Mouse (Mus musculus): Measurements from ENCODE around the gene Miga2.
"Not testable (repeated sequence)": the region's sequence is repeated elsewhere in the genome, so short reads cannot be mapped to it uniquely, and the experiment has no call there.

Gene Miga2

GRCm38 (mm10) chr2:30397986-30398512 is 34.0 kb downstream of the Miga2 start:
- no peak for DNase-seq (ENCODE audit: low spot score in 2 of 2)

- no peak for DNase-seq (ENCODE audit: low spot score in 2 of 2)
These were observed 35.4 kb downstream of the Miga2 start for GRCm38 (mm10) chr2:30399191-30400171.

GRCm38 (mm10) chr2:30401581-30401980 is 37.5 kb downstream of the Miga2 start:
- DNase-seq (ENCODE audit: low spot score in 2 of 2): no peak

- no peak for DNase-seq (ENCODE audit: low spot score in 2 of 2)
These were observed 38.4 kb downstream of the Miga2 start for GRCm38 (mm10) chr2:30402351-30402826.

- no peak for DNase-seq (ENCODE audit: low spot score in 2 of 2)
These were observed 38.8 kb downstream of the Miga2 start for GRCm38 (mm10) chr2:30402843-30403242.

GRCm38 (mm10) chr2:30403870-30404269 is 39.8 kb downstream of the Miga2 start:
- DNase-seq (ENCODE audit: low spot score in 2 of 2): no peak

GRCm38 (mm10) chr2:30407221-30407620 is 43.2 kb downstream of the Miga2 start:
- no peak for DNase-seq (ENCODE audit: low spot score in 2 of 2)

GRCm38 (mm10) chr2:30407778-30408177 is 43.7 kb downstream of the Miga2 start:
- DNase-seq (ENCODE audit: low spot score in 2 of 2): no peak

GRCm38 (mm10) chr2:30408452-30409100 is 44.5 kb downstream of the Miga2 start:
- no peak for DNase-seq (ENCODE audit: low spot score in 2 of 2)

- no peak for DNase-seq (ENCODE audit: low spot score in 2 of 2)
These were observed 45.6 kb downstream of the Miga2 start for GRCm38 (mm10) chr2:30409454-30410176.

- no peak for DNase-seq (ENCODE audit: low spot score in 2 of 2)
These were observed 49.3 kb downstream of the Miga2 start for GRCm38 (mm10) chr2:30413038-30413973.

- no peak for DNase-seq (ENCODE audit: low spot score in 2 of 2)
These were observed 50.1 kb downstream of the Miga2 start for GRCm38 (mm10) chr2:30414101-30414500.

GRCm38 (mm10) chr2:30414681-30415080 is 50.6 kb downstream of the Miga2 start:
- DNase-seq (ENCODE audit: low spot score in 2 of 2): no peak

- peak; percentile 88 to 93 for DNase-seq (ENCODE audit: low spot score in 2 of 2)
These were observed 51.3 kb downstream of the Miga2 start, which contains the start of gene Crat for GRCm38 (mm10) chr2:30415157-30415935. TSS of gene Crat (minus strand) at chr2:30415813.

- peak; percentile 87 to 94 for DNase-seq (ENCODE audit: low spot score in 2 of 2)
These were observed 52.1 kb downstream of the Miga2 start, which contains the start of gene Ptpa for GRCm38 (mm10) chr2:30415936-30416648. TSS of gene Ptpa (plus strand) at chr2:30416039.

- DNase-seq (ENCODE audit: low spot score in 2 of 2): no peak
These were observed 52.6 kb downstream of the Miga2 start for GRCm38 (mm10) chr2:30416649-30416965.

- DNase-seq (ENCODE audit: low spot score in 2 of 2): not testable (repeated sequence)
These were observed 53.1 kb downstream of the Miga2 start for GRCm38 (mm10) chr2:30417154-30417553.

- no peak for DNase-seq (ENCODE audit: low spot score in 2 of 2)
These were observed 53.6 kb downstream of the Miga2 start for GRCm38 (mm10) chr2:30417595-30418165.

GRCm38 (mm10) chr2:30418259-30418658 is 54.2 kb downstream of the Miga2 start:
- no peak for DNase-seq (ENCODE audit: low spot score in 2 of 2)
